Mouse (Mus musculus): ENCODE data around the gene Iscu.

GRCm38 (mm10) chr5:113807712-113808111, 35.2 kb downstream of the Iscu start:
- TF ChIP-seq GATA1 (IDR thresholded peaks at IDR 0.05; ENCODE audit: low read length), result no peak
- TF ChIP-seq TAL1 (IDR thresholded peaks at IDR 0.05; ENCODE audit: low read length), result no peak
